Mouse (Mus musculus): ENCODE data around the gene Cryl1.

The Cryl1 gene

GRCm38 (mm10) chr14:57398065-57398757 lies at the start of gene Cryl1:
Cryl1 (minus strand) TSS chr14:57398529.
- DNase-seq (ENCODE audit: inconsistent ontology term), result peak; percentile 98

GRCm38 (mm10) chr14:57430451-57430850 lies 32.1 kb upstream of the Cryl1 start:
- DNase-seq (ENCODE audit: inconsistent ontology term), result no peak

DNA sequence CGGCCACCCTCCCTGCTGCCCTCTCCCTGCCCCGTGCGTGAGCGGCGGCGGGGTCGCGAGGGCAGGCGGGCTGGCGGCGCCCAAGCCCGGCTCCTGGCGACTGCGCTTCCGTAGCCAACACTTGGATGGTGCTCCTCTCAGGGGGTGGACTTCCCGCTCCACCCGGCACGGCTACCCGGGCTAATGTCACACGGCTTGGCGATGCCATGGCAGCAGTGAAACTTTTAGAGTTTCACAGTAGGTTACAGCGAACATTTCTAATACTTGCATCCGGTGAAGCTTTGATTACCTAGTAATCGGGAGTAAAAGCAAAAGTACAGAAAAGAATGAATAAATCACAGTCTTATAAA lies 25.9 kb upstream of the Cryl1 start:
- no peak for DNase-seq (ENCODE audit: inconsistent ontology term)

DNA sequence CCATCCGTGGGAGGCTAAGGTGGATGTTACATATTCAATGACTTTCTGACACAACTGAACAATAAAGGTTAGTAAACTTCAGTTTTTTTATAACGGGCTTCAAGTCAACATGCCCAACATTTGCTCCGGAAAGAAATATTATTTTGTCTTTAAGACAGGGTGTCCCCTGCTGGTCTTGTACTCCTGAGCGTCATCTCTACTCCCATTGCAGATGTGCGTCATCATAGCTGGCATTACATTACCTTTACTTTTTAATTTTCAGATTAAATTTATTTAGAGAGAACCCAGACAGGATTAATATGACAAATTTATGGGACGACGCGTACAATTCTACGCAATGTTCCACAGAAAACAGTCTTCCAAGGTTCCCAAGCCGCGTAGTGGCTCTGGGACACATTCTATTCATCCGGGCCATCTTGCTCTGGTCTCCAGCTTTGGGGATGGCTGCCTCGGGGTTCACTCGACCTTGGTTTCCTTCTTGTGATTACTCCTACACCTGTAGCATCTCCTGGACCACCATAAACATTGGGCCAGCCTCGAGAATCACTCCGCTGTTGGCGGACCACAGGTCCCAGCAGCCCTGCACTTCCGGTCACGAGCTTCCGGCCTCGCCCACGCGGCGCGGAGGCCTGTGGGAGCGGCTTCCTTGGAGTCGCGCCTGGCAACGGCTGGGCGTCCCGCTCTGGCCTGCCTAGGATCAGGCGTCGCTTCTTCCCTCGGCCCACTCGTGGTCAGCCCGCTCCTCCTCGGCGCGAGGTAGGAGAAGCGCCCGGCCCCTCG lies 25.3 kb upstream of the Cryl1 start, which contains the start of gene Ift88:
Gene Ift88 (plus strand): TSS at position 631 of the 780 bp plus-strand sequence.
- DNase-seq (ENCODE audit: inconsistent ontology term), result peak; percentile 97

- no peak for DNase-seq (ENCODE audit: inconsistent ontology term)
Measured at GRCm38 (mm10) chr14:57417187-57417586, 18.9 kb upstream of the Cryl1 start.

DNA sequence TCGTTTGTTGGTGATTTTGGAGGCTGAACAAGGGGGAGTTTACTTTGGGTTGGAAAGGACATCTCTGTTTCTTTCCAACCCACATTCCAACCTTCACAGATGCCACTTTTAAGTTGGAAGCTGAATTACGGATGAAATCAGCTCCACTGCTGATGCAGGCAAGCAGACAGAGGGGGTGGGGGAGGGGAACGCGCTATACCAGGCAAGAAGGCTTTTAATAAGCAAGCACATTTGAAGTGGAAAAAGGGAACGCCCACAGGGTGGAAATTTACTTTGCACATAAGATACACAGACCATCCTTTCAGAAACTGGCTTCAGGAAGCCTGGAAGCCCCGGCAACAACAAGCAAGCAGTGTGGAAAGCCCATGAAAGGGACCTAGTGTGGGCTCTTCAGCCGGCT lies 13.8 kb upstream of the Cryl1 start:
- DNase-seq (ENCODE audit: inconsistent ontology term), result no peak

- peak; percentile 32 for DNase-seq (ENCODE audit: inconsistent ontology term)
Measured at GRCm38 (mm10) chr14:57409106-57409505, 10.8 kb upstream of the Cryl1 start.

DNA sequence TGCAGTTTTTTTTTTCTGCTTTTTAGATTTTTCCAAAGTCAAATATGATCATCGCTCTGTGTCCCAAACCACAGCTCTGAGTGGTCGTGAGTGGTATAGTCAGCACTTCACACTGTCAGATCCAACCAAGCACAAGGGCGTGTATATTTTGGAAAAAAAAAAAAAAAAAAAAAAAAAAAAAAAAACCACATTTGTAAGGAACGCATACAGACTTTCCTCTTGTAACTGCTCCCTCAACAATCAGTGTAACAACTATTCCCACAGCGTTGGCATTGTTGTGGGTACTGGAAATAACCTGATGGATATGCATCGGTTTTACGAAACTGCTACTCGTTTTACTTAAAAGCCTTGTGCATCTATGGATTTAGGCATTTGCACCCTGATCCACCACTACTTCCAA lies 9.8 kb upstream of the Cryl1 start:
- no peak for DNase-seq (ENCODE audit: inconsistent ontology term)

DNA sequence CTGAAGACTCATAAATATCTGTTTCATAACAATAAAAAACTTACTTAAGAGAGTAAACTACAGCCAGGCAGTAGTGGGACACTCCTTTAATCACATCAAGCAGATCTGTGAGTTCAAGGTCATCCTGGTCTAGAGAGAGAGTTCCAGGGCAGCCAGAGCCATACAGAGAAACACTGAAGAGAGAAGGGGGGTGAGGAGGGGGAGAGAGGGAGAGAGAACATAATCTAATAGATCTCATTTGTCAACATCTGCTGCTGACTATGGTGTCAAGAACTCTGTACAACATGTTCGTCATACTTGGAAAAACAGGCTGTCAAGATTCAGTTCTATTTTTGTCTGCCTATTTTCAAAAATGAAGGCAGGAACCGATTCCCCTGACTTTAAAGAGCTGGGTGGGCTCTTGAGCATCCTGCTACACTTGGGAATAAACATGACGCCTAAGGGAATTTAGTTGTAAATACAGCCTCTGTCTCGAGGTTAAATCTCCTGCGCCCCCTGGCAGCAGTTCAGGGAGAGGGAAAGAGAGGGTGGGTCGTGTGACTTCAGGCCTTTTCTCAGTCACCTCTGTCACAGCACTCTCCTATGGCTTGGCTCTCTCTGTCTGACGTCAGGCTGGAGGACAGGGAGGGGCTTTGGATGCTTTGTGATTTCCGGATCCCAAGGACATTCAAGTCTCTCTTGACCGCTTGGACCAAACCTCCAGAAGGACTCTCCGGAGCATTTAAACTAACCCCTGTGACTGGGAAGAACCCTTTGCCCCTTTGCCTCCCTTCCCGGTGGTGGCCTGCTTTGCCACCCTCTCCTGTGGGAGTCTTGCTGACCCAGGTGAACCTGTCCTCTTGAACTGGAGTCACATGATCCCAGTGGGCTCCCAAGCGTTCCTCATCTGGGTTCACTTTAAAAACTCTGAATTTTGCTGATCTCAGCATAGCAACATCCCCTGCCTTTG lies 9.0 kb upstream of the Cryl1 start:
- peak; percentile 27 for DNase-seq (ENCODE audit: inconsistent ontology term)

DNA sequence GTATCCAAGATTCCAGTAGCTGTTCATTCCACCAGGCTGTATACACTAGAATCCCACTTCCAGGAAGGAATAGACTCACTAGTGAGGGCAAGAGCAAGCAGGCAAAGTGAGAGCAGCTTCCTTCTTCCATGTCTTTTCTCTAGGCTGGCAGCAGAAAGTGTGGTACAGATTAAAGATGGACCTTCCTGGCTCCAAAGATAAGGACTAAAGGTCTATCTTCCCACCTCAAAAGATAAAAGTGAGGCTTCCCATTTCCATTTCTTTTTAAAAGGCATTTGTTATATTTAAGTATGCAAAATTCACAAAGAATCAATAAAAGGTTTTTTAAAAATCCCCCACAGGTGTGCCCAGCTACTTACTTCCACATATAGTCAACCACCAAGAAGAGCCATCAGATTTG lies 4.5 kb upstream of the Cryl1 start:
- no peak for DNase-seq (ENCODE audit: inconsistent ontology term)

DNA sequence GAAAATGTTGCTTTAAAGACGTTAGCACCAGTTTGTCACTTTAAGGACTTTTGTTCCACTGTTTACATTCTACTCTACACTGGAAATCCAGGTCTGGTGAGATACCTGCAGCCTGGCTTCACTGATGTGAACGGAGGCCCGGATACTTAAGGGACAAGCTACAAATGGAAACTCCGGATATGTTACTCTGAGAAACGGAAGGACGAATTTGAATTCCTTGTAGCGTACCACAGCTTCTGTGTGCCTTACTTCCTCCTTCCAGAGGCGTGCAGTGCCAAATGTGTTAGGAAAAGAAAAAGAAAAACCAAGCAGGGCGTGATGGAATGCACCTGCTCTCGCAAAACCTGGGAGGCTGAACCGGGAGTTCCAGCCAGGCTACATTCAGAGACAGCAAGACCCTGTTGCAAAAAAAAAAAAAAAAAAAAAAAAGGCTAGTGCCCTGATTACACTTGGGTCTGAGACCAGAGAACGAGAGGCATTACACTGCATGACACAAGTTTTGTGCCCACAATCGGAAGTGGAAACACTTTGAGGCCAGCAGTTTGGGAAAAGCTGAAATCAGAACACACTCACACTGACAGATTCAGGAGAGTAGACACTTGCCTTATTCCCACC lies 591 bp upstream of the Cryl1 start:
- peak; percentile 65 for DNase-seq (ENCODE audit: inconsistent ontology term)

DNA sequence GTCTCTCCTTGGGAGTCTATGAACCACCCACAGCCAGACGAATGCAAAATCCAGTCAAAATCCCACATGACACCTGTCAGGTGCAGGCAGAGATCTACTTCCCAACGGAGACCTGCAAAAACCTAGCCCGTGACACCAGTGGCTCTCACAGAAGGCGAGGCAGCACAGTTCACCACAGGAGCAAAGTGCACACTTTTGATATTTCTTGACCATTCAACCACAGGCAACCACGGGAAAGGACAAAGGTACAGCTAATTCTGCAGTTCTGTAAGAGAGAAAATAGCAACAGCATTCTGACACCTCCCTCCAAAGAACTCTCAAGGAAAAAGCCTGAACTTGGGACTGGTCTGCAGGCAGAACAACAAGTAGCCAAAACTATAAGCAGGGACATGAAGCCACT lies 1.1 kb downstream of the Cryl1 start:
- DNase-seq (ENCODE audit: inconsistent ontology term), result no peak

- DNase-seq (ENCODE audit: inconsistent ontology term), result no peak
Measured at GRCm38 (mm10) chr14:57395470-57395869, 2.9 kb downstream of the Cryl1 start.

DNA sequence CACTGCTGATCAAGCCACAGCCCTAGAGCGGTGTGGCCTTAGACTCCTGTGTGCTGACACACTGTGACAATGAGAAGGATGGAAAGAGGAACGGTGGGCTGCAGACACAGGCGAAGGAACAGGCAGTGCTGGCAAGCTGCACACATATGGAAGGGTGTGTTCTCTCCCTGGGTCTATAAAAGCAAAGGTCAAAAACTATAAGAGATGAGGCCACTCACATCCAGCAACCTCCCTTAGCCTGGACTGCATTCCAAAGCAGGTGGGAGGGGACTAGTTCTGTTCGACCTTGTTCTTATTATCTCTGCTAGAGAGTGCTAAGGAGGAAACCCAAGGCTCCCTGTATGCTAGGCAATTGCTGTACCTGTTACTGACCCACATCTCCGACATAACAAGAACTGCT lies 6.1 kb downstream of the Cryl1 start:
- DNase-seq (ENCODE audit: inconsistent ontology term), result no peak

DNA sequence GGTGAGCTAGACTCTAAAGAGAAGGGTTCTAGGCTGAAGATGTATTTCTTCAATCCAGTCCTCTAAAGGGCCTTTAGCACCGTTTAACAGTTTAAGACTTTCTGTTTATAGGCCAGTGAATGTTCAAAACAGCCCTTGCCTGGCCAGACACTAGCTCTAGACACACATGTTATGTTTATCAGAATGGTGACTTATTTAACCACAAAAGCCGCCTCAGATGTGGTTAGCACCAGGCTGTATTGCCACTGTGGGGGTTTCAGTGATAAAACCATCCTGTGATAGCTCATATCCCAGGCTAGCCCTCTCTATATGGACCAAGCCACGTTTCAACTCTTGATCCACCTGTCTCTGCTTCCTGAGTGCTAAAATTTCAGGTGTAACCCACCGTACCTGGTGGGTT lies 6.7 kb downstream of the Cryl1 start:
- no peak for DNase-seq (ENCODE audit: inconsistent ontology term)

DNA sequence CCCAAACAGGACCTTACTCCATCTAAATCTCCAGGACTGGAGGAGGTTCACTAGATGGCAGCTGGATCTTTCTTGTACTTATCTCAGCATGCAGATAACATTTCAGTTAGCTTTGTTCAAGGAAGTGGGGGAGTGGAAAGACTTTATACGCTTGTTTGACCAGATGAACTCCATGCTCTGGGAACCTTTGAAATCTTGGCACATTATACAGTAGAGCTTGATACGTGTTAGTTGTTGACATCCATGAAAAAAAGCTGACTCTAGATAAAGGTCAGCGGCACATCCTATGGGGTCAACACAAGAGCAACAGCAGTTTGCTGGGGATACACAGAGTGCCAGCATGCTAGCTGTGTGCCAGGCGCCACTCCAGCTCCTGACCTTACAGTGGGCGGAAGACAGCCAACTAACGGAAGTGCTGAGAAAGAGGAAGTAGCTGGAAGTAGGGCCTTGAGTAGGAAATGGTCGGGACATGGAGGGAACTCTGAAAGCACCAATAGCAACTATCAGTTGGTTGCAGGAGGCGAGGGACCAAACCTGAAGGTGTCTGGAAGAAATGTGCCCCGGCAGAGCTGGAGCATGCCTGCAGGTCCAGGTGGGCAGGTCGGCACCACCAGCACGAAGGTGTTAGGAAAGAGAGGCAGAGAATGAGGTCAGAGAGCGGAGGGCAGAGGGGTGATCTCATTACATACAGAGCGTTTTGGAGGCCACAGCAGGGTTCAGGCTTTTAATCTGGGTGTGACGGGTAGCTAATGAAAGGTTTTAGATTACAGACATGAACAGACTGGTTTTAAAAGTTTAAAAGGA lies 11.4 kb downstream of the Cryl1 start:
- DNase-seq (ENCODE audit: inconsistent ontology term), result no peak

GRCm38 (mm10) chr14:57385667-57386066 lies 12.7 kb downstream of the Cryl1 start:
- no peak for DNase-seq (ENCODE audit: inconsistent ontology term)

DNA sequence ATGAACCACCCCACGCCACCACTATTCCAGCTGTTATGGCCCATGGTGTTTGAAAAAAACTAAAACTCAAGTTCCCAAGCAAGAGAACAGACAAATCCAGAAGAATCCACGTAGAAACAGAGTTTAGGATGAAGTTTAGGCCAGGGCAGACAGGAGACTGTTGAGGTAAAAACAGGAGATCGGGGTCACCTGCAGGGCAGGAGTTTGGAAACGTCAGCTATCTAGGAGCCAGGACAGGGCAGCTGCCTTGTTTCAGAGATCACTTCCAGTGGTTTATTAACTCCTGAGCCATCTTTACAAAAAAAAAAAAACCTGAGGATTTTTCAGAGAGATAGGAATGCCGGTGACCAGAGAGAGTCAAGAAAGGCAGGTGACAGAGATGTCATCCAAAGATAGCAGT lies 20.8 kb downstream of the Cryl1 start:
- no peak for DNase-seq (ENCODE audit: inconsistent ontology term)

DNA sequence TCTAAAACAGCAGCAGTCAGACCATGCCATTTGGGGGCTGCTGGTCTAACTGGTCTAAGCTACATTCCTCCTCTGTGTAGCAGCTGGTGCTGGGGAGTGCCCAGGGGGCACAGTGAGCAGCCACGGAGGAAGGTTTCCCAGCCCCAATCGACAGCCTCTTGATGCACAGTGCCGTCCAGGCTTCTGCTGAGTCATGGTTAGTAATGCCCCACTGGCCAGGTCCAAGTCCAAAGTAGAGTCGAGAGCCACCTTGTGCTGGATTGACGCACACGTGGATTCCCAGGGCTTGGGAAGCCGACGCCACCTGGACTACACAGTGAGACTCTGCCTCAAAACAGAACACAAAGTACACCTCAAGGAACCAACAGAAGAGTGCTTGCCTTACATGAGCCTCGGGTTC lies 21.4 kb downstream of the Cryl1 start:
- DNase-seq (ENCODE audit: inconsistent ontology term), result no peak

GRCm38 (mm10) chr14:57376016-57376415 lies 22.3 kb downstream of the Cryl1 start:
- DNase-seq (ENCODE audit: inconsistent ontology term), result no peak

GRCm38 (mm10) chr14:57375205-57375604 lies 23.1 kb downstream of the Cryl1 start:
- no peak for DNase-seq (ENCODE audit: inconsistent ontology term)
